ENCODE assay signal across 8 mouse cellular contexts in genomic region chr8:123423441-123423840, GRCm38 (mm10). TPM values are rescaled to one million over a fixed set of nuclear protein-coding genes. Genes with fewer than 3 reads are reported as not detected.
A peak's percentile ranks its signal among the peaks of the same experiment; 100 is the strongest.
DNase-seq lines count a peak whose midpoint lies in the region; ATAC-seq and TF ChIP-seq lines count a peak whose summit lies in the region.

Gene Def8, plus strand, starts transcription at chr8:123423527.

- no peaks in the 10 kb centered on the region for H3K36me3 ChIP-seq in liver, postnatal 0 days (replicated peaks; ENCODE audit: insufficient read depth, low read length)

- ATAC-seq in liver, postnatal 0 days: no peak

- intact Hi-C loops in gastrocnemius, postnatal 36 days (cut with DNase I): no loop called here

- no peak for TF ChIP-seq EP300 in liver, postnatal 0 days (IDR thresholded peaks at IDR 0.05; ENCODE audit: low read depth)

- H3K4me2 ChIP-seq in liver, postnatal 0 days (ENCODE audit: low read depth, low read length): peak within 1 kb of the TSS; percentile 65

- no peaks in the 10 kb centered on the region for H3K27me3 ChIP-seq in liver, postnatal 0 days (ENCODE audit: insufficient read depth, low read length)

- 0 out of 2 replicates have a peak within 1 kb of the TSS, but pooled peaks have one; percentile 15 for H3K4me3 ChIP-seq in liver, postnatal 0 days (ENCODE audit: low read depth, low read length)

- no peaks in the 10 kb centered on the region for H3K4me1 ChIP-seq in liver, postnatal 0 days (ENCODE audit: insufficient read depth)

- no peak within 1 kb of the TSS for H3K9ac ChIP-seq in liver, postnatal 0 days (replicated peaks)

- no peak within 1 kb of the TSS for H3K27ac ChIP-seq in liver, postnatal 0 days (ENCODE audit: low read depth)

- H3K9me3 ChIP-seq in liver, postnatal 0 days (ENCODE audit: low read length): peaks cover 23% of the 10 kb centered on the region

- WGBS in liver, postnatal 0 days (ENCODE audit: insufficient replicate concordance): 59% methylated on average over 7 of the region's 7 CpGs

- DNase-seq in adrenal gland, adult 18-20 months (ENCODE audit: low spot score in 2 of 2): no peak
- DNase-seq in adrenal gland, adult (ENCODE audit: inconsistent age in 2 of 2, low spot score in 1 of 2): no peak
- no peak for DNase-seq in adrenal gland, postnatal 36 days
- no peak for DNase-seq in gastrocnemius, postnatal 36 days
- peak; percentile 62 to 67 for DNase-seq in kidney, adult 8-10 months
- no peak for DNase-seq in liver, postnatal 0 days
- no peak for DNase-seq in T-cell, adult 2 months (ENCODE audit: low spot score)
- no peak for DNase-seq in ovary, postnatal 14 days (ENCODE audit: low spot score)

- TF ChIP-seq CTCF in liver, postnatal 0 days (IDR thresholded peaks at IDR 0.05; ENCODE audit: low read depth): no peak

RNA-seq across cellular contexts. Expression of gene Def8, which starts in this region (rescaled TPM):
- total RNA-seq in adrenal gland, adult 18-20 months (2021): 10 to 100 TPM; 22.9 to 24.4 TPM
- total RNA-seq in adrenal gland, postnatal 36 days (2021): 10 to 100 TPM; 21.7 to 32.6 TPM
- total RNA-seq in gastrocnemius, postnatal 36 days (2021): 10 to 100 TPM; 35.7 to 40.3 TPM
- 10.1 and 11.6 TPM in 2 replicates for polyA plus RNA-seq in liver, postnatal 0 days (2015; fragmentation: Nextera tagmentation; extraction: Ambion mirVana)

Comparison
In these comparisons a context has a peak if more than half of its experiments do, and no peak if none do; other contexts are left out.
1. DNase-seq: peak in kidney, adult 8-10 months (2 of 2); none in adrenal gland, adult 18-20 months (0 of 2), adrenal gland, adult (0 of 2), adrenal gland, postnatal 36 days (0 of 2), gastrocnemius, postnatal 36 days (0 of 2), liver, postnatal 0 days (single experiment), T-cell, adult 2 months (single experiment) and ovary, postnatal 14 days (single experiment).